Mouse (Mus musculus): Measurements from ENCODE around the gene Ovca2.
A peak's percentile ranks its signal among the peaks of the same experiment; 100 is the strongest.

The Ovca2 gene

DNA sequence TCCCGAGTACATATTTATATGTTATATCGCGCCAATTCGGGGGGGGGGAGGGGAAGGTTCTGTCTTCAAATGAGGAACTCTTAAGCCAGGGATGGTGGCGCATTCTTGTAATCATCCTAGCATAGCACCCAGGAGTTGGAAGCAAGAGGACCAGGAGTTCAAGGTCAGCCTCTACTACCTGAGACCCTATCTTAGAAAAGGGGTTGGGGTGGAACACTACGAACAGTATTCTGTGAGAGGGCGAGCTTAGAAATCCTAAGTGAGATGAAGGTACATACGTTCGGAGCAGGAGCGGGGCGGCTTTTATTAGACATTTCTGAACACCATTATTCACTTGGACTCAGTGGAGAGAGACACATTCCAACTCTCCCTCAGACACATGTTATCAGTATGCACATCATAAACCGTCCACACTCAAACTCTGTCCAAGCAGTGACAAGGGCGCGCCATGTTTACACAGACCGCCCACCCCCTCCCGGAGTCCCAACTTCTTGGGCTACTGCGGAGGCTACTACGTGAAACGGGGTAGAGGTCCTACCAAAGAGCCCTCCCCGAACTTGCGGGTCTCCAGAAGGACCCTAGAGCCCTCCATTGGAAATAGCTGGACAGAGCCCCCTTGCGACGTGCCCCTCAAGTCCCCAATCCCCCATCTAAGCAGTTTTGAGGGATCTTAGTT is 9.1 kb downstream of the Ovca2 start, which contains the start of gene Hic1:
Gene Hic1 (minus strand): TSS at position 115 of the 676 bp plus-strand sequence.
- no peak for DNase-seq (ENCODE audit: low read depth)

DNA sequence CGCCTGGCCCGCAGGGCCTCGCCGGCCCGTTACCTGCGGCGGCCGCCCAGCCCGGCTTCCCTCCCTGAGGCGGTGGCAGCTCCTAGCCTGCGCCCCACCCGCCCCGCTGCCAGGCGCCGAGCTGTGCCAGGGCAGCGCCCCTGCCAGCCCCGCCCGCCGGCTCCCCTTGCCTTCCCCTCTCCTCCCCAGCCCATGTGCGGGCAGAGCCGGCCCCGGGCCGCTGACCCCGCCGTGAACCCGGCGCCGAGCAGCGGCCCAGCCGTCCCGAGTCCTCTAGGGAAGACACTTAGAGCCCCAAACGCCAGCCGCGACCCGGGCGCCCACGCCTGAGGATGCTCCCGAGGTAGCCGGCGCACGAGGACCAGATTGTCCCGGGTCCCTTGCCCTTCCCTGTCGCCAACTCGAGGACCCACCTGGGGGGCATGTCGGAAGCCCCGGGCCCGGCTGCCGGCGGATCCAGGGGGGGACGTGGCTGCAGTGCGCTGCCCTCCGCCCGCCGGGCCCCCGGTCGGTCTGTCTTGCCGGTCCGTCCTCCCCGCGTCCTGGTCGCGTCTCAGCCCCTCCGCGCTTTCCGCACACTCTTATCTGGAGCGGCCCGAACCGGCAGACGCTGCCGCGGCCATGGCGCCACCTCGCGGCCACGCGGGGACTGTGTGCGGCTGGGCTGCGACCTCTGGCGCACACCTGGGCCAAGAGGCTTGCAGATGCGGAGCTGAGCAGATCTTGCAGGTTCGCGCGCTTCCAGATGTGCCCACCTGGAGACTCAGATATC is 9.9 kb downstream of the Ovca2 start:
- DNase-seq (ENCODE audit: low read depth): peak; percentile 62

DNA sequence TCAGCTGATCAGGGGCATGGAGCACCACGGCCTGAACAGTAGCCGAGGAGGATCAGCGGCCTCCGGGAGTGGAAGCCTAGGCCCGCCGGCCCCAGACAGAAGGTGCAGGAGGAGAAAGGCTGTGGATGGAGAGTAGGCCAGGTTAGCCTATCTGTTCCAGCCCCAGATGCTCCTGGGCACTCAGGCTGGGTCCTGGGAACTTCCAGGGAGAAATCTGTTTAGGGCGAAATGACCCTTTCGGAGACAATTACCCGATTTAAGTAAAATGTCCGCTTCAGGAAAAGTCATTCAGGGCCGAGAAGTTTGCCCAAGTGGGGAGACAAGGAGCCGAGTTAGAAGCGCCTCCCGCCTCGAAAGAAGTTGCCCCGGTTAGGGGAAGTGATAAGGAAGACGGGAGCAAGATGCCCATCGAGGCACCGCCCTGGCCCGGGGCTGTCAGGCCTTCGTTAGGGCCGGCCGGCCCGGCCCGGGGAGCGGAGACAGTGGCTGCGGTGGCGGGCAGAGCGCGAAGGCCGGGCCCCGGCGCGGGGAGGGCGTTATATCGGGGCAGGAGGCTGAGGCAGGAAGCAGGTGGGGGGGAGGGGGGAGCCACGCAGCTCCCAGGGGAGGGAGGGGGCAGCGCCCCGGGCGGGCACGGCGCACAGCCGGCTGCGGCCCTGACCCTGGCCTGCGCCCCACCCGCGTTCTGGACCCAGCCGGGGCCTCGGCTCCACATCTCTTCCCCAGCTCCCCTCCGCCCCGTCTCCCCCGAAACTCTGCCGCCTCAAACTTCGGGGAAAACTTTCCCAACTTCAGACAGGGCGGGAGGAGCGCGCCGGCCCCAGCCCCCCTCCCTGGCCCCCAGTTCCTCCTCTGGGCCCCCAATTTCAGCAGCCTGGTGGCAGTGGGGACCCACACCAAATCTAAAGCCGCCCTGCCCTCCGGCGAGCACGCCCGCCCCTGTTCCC is 10.7 kb downstream of the Ovca2 start:
- DNase-seq (ENCODE audit: low read depth): no peak

DNA sequence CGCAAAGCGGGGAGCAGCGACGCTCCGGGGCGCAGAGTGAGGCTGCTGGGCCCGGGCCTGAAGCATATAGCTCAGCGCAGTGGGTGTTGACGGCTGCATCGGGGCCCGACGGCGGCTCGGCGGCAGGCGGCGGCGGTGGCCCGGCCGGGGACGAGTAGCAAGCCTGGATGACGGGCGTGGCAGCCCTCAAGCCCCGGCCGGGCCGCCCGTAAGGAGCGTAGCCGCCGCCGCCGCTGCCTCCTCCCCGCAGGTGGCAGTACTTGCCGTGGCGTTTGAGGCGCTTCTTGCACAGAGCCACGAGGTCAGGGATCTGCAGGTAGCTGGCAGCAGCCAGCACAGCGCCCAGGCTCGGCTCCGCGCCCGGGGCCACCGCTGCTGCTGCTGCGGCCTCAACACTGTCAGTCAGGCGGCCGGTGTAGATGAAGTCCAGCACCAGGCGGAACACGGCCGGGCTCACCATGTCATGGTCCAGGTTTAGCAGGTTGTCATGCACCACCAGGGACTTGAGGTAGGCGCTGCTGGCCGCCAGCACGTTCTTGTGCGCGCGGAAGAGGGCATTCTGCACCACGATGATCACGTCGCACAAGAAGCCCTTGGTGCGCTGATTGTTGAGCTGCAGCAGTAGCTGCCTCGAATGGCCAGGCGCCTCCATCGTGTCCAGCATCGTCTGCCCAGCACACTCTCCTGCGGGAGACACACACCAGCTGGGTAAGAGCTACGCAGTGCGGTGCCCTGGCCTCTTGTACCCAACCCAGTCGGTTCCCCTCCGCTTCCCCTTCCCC is 11.6 kb downstream of the Ovca2 start:
- no peak for DNase-seq (ENCODE audit: low read depth)

DNA sequence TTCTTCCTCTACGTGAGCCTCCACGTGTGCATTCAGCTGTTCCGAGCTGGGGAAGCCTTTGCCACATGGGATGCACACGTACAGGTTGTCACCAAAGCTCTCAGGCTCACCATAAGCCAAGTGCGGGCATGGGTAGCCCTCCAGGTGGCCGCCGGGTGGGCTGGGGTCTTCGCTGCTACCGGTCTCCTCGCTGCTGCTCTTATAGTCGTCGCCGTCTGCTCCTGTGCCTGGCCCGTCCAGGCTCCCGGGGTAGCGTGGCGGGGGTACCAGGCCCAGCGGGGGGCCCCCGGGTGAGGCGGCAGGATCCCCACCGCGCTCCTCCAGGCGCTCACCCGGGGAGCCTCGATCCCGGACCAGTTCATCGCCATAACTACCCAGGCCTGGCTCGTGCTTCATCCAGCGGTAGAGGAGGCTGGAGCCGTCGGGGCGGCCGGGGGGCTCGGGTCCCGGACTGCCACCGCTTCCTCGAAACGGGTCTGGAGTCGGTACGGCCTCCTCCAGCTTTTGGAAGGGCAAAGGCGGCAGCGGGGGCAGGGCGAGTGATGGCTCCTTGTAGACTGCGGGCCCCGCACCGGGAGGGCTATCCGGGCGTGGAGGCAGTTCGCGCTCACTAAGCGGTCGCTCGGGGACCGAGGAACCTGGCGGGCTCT is 12.3 kb downstream of the Ovca2 start:
- no peak for DNase-seq (ENCODE audit: low read depth)

DNA sequence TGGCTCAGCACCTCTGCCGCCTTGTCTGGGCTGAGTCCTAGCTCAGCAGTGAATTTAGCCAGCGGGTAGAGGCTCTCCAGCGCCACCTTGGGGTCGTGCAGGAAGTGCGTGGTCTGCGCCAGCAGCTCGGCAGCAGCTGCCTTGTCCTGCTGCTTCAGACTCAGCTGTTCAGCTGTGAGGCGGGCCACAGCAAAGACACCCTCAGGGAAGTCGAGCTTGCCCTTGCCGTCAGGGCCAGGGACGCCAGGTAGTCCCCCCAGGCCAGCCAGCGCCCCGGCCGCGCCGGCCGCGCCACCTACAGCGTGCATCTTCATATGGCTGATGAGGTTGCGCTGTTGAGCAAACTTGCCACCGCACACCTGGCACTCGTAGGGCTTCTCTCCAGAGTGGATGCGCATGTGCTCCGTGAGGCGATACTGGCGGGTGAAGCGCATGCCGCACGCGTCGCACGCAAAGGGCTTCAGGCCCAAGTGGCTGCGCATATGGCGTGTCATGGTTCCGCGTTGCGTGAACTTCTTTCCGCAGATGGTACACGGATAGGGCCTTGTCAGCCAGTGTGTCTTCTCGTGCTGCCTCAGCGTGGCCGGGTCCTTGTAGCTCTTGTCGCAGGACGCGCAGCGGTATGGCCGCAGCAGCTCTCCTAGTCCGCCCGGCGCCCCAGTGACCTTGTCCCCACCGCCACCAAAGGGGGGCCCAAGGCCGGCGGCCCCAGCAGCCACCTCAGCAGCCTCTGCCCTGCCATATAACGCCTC is 13.0 kb downstream of the Ovca2 start:
- DNase-seq (ENCODE audit: low read depth): no peak

DNA sequence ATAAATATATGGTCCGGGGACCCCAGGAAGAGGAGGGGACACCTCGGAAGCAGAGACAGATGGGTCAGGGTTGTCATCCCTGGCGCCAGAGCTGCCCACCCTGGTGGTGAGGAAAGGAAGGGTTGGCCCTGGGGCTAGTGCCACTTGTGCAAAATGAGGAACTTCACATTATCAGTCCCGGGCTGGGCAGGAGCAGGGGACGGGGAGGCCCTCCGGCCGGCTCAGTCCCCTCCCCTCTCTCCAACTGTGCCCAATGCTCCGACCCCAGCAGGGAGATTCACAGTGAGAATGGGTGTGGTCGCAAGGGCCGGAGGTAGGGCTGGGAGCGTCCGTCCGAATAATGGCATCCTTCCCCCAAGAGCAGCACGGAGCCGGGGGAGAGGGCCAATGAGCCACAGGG is 13.9 kb downstream of the Ovca2 start:
- DNase-seq (ENCODE audit: low read depth): no peak

DNA sequence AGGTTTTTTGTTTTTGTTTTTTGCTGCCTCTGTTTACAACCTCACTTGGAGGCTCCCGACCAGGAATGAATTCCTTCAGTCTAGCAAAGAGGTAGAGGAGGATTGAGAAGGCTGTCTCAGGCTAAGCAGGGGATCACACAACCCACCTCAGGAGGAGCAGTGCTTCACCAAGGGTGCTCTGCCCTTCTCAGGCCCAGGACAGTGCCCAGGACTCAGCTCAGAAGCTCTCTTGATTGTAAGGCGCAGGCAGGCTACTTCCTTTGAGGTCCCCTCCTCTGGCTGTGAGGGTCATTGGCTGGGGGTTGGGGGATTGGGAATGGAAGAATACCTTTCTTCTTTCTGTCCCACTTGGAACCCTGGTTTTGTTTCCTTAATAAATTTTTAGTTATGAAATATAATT is 14.6 kb downstream of the Ovca2 start:
- no peak for DNase-seq (ENCODE audit: low read depth)

DNA sequence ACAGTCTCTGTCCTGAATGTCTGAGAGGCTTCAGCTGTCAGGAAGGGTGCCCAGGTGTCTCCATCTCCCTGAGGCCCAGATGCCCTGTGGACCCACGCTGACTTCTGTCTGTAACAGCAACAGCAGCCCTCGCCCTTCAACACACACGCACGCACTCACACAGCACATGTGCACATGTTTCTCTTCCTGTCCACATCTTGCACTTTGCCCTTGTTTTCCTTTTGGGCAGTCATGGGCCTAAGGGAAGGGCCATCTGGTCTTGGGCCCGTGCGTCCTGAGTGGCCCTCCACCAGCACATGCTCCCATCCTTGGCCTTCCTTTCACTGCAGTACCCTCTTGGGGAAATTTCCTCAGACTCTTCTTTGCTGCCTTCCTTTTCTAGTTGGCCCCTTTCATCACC is 15.3 kb downstream of the Ovca2 start:
- DNase-seq (ENCODE audit: low read depth): no peak

DNA sequence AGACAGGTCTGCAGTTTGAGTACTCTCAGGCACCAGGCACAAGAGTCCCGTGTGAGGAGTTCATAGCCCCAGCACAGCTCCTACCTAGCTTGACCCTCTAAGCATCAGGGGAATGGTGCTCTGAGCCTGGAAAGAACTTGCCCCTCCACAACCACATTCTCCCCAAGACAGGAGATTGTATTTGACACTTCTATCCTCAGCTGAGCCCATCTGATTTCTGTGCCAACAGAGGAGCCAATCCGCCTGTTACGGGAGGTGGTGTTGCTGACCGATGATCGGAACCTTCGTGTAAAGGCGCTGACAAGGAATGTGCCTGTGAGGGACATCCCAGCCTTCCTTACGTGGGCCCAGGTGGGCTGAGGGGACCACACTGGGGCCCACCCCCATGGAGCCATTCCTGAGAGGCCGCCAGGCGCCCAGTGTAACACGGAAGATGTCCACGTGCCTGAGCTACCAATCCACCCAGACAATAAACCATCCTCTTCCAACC is 16.0 kb downstream of the Ovca2 start:
- no peak for DNase-seq (ENCODE audit: low read depth)

DNA sequence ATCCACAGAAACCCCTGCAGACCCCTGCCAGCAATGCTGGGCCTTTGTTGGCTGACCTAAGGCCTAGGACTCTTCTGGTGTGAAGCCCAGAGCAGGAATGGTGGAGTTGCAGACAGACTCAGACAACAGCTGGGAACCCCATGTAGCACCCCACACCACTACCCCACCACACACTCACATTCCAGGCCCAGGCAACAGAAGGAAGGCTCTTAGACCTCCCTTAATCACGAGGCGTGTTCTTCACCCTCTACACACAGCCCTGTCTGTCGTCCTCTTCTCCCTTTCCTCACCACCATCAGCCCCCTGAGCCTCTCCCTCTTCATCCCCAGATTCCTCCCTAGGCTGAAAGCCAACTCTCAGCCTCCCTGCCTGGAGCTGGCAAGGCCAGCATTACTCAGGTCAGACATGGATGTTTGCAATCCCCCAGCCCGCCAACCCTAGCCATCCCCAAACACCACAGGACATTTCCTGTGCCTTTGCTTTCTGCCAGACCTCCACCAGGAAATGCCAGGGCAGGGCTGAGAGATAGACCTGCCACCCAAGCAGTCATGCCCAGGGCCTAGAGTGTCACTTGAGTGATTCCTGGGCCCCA is 17.1 kb downstream of the Ovca2 start:
- DNase-seq (ENCODE audit: low read depth): no peak

DNA sequence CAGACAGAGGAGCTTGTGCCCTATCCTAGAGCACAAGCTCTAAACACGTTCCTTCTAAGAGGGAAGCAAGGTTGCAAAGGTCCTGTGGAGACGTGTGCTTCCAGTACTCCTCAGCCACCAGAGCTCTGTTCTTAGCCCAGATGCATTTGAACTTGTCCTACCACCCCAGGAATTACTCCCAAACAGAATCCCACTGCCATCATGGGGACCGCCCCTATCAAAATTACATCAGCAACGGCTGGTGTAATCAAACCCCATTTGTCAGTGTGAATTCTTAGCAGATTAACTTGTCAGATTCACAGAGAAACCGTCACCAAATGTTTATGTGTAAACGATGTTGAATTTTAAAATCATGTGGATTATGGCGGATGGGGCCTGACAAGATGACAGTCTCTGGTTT is 17.7 kb downstream of the Ovca2 start:
- no peak for DNase-seq (ENCODE audit: low read depth)

DNA sequence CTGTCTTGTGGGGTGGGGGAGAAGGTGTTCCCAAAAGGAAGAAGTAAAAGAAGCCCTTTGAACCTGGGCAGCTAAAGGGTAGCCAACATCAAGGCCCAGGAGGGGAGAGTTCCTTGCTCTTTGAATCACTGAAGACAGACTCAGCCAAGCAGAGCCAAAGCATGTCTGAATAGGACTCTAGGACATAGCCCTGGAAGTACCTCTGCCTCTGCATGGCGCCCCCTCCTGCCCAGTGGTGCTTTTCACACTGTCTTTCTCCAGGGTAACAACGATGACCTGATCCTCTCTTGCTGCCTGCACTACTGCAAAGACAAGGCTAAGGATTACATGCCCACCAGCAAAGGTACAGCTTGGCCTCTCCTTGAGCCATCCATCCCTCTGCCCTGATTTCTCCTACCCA is 19.1 kb downstream of the Ovca2 start:
- DNase-seq (ENCODE audit: low read depth): no peak

DNA sequence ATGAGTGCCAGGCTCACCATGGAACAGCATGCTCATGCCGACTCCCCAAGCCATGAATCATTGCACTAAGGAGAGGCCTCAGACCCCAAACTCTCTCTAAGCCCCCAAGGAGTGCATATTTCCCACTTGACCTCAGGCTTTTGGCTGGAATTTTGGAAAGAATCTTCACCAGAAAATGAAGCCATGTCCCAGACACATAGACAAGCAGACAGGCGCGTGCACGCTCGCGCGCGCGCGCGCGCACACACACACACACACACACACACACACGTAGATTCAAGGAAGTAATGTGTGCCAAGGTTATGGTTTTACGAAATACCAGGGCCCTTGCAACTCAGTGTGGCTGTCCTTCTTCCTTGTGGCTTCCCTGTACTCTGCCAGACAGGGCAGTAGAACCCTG is 20.2 kb downstream of the Ovca2 start:
- no peak for DNase-seq (ENCODE audit: low read depth)

DNA sequence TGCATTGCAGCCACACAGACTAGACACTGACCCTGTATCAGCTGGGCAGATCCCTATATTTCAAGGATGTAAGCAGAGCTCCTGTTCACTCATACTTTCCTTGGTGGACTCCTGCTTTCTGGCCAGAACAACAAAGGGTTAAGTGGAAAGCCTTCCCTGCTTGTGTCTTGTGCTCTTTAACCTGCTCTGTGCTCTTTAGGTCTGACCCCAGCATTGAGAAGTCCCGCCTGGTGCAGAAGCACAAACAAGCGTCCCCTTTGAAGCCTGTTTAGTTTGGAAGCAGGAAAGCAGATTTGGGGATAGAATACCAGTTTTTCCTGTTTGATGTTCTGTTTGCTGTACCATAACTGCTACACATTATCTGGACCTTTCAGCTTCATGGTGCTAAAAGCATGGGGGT is 20.7 kb downstream of the Ovca2 start:
- DNase-seq (ENCODE audit: low read depth): no peak

DNA sequence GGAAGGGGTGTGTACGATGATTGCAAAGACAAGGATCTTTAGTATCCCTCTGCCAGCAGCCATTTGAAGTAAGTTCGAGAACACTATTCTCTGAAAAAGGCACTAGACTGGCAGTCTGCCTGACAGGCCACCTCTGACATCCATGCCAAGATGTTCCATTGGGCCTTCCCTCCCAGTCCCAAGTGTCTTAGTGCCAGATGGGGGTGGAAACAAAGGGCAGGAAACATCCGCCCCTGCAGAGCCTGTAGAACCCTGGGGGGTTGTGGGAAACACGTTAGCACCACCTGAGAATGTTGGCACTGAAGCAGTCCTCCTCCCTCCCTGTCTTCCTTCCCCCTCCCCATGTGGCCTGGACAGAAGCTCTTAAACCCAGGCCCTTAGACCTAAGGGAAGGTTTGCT is 21.6 kb downstream of the Ovca2 start:
- DNase-seq (ENCODE audit: low read depth): no peak

DNA sequence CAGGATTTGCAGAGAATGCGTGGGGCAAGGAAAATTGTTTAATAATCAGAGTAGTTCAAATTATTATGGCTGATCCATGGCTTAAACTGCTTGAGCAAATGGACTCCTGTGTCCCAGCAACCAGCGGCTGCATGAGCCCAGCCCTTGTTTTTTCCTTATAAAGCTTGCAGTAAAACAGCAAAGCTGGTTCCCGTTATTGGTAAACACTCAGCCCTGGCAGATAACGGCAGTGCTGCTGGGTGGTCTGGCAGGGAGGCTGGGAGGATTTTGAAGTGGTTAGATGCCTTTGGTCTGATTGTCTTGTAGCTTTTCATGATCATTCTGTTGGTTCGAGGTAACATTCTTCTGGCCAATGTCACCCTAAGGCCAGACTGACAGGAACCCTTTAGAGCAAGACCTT is 22.2 kb downstream of the Ovca2 start:
- no peak for DNase-seq (ENCODE audit: low read depth)

DNA sequence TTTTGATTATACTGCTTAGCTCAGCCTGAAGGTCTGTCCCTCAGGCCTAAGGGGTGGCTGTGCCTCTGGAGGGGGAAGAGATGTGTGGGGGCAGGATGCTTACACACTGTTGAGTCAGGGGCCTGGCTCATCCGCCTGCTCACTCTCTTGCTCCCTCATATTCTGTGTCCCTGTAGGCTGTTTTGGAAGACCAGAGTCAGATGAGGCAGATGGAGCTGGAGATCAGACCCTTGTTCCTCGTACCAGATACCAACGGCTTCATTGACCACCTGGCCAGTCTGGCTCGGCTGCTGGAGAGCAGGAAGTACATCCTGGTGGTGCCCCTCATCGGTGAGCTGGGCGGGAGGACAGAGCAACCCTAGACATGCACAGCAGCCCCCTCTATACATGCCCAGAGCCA is 22.6 kb downstream of the Ovca2 start:
- DNase-seq (ENCODE audit: low read depth): no peak

DNA sequence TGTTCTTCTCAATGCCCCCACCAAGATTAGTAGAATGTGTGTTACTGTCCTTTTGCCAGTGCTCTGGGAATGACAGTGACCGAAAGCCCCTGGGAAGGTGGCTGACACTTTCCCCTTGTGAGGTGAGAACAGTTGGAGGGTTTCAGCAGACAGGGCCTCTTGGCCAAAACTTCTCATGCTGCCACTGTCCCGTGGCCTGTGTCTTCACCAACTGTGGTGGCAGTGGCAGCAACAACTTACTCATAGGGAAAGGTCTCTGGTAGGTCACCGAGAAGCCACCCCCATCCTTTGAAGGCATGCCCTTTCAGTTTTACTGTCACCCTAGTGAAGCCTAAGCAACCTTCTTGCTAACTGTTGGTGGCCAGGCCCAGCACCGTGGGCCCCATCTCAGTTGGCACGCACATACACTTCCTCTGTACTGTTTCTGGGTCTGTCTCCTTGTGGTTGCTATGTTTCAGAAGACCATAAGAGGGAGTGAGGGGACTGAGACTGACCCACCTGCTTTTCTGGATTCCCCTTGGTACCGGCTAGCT is 24.5 kb downstream of the Ovca2 start:
- no peak for DNase-seq (ENCODE audit: low read depth)

All from c-Kit-positive CD71-positive TER-119-negative erythroid progenitor cells, embryonic 14.5 days (primary cell).